Mouse (Mus musculus) NIH3T3 (cell line): ENCODE measurements at regions not wholly inside any gene's neighbourhood (a gene's known extent, or its start where the extent isn't known, plus 50 kb on each side); places are given as distances from the start of the nearest gene placed in this dataset.

Source experiments
- DNase-seq: peaks from one replicate; pipeline ENCODE4 v3.0.0-alpha.2; 2012; ENCODE audit warnings: low read depth

DNA sequence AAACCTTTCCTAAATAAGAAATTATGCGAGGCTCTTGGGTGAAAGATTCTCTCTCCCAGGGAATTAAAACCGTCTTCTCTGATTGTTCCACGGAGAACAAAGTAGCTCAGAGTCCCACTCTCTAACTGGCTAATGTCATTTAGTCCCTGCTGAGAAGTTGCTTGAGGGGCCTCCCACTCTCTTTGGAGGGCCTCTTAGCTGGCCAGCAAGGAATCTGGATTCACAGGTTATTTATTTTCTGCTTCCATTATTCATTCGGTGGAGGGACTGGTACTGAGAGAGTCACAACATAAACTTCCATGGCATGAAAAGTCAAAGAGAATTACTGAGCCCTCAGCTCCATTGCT lies 210.8 kb downstream of the Mex3b start:
- no peak for DNase-seq

DNA sequence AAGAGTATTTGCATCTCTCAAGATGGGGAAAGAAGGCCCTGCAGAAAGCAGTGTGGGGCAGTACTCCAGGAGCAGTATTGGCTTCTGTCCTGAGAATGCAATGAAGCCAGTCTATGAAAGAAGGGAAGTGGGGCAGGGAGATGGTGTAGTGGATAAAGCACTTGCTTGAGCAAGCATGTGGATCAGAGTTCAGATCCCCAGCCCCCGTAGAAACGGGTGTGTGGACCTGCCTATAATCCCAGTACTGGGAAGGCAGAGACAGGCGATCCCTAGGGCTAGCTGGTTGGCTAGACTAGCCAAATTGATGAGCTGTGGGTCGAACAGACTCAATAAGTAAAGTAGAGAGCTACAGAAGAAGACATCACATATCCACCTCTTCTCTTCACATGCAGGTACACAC lies 211.6 kb downstream of the Mex3b start:
- no peak for DNase-seq

DNA sequence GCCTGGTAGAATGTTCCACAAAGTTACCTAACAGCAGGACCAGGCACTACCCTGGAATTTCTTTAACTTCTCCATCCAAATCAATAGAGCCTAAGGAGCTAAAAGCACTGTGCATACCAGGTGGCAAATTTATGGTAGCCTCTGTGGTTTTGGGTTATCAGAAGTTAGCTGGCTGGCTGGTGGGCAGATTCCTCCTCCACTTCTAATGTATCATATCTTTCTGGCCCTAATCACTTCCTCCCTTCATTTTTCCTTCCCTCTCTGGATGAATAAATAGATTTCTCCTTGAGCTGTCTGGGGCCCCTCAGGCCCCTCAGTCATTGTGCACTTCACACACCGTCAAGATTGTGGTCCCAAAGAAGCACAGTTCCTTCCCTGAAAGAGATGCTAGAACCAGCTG lies 212.7 kb downstream of the Mex3b start:
- no peak for DNase-seq

DNA sequence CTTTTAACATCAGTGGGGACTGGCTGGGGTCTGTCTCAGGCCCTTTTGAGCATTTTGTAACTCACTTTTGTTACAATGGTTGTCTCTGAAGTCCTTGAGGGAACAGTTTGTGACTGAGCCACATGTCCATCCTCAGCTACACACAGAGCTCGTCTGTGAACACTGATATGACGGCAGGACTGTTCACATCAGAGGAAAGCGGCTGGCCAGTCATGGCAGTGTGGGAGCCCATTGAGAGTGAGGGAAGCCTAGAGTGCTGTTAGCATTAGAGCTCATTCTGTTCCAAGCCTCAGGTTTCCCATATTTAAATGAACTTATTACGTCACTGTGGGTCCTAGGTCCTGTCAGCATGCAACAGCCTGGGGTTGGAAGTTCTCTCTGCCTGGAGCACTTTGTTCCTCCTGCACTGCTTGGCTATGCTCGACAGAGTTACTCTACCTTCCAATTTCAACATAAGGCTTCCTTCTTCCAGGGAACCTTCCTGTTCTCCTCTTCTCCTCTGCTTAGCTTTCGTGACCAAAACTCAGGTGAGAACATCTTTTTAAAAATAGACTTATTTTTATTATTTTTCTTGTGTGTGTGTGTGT lies 217.5 kb downstream of the Mex3b start:
- DNase-seq = no peak

DNA sequence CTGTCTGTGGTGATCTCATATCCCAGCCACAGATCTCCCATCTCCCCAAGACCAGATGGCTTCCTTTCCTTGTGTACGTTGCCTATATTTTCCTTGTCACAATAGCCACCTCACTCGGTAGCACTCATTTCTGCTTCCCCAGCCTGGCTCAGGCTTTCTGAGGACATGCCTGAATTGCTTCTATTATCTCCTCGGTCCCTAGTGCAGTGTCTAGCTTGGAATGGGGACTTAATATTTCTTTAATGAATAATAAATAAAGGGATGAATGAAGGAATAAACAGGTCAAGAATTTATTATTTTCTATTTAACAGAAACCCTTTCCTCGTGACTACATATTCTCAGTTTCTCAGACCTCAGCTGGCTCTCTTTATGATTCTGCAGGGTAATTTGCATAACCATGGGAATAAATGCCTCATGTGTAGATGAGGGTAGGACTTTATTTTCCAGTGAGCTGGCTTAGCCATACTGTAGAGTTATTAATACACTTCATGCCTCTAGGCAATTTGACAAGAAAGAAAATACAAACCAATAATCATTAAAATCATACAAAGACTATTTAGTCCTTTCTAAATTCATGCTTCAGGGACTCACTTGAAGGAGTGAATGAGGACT lies 218.5 kb downstream of the Mex3b start:
- no peak for DNase-seq

DNA sequence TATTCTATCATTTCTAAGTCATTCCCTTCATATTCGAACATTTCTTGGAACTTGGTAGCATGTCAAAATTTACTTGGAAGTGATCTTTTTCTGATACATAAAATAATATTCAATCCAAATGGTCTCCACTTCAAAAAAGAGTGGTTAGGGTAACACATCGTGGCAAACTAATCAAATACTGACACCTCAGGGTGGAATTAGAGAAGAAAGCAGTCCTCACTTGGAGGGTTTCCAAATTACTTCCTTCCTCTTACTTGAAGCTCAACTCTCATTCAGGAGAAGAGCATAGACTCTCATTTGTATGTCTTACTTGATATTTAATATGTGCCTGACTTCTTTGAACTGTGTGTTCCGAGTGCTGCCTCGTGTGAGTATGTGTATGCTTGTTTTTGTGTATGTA lies 220.3 kb downstream of the Mex3b start:
- no peak for DNase-seq

DNA sequence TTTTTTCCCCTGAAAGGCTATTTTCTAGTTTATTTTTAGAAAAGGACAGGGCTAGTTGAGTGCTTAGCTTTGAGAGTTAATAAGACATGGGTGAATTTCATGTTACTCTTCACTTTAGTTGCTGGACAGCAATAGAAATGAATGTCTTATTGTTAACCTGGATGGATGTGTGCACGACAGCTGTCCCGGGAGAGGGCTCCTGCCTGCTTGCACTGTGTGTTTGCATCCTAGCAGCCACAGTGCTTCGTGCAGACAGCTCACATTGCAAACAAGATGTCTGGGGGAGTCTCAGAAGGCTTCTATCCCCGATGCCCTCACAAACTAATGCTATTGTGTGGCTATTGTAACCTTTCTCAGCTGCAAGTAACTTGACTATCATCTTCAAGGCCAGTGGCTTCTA lies 221.0 kb downstream of the Mex3b start:
- DNase-seq = no peak

DNA sequence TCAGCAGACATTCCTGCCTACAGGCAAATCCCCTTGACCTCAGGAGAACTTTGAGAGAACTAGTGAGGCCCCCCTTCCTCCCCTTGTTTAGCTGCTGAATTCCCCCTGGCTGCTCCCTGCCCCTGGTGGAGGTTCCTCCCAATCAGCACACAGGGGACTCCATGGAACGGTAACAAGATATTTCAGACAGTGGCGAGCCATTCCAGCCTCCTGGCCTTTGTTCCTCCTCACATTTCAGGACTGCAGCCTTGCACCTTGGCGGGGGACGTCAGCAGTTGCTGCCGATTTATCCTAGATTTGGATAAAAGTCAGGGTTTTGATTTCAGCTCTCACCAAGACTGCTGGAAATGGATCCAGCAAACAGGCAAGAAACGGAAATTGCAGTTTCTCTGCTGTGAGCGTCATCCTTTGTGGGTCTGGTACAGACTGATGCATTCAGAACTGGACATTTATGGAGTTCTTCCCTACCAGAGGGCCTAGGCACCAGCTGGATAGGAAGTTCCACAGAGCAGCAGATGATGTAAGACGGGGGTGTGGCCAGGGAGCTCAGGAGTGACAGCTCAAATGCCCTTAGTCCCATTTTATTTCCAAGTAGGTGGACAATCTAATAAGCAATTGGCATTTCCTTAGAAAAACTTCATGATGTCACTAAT lies 222.3 kb downstream of the Mex3b start:
- peak; percentile 11 for DNase-seq

DNA sequence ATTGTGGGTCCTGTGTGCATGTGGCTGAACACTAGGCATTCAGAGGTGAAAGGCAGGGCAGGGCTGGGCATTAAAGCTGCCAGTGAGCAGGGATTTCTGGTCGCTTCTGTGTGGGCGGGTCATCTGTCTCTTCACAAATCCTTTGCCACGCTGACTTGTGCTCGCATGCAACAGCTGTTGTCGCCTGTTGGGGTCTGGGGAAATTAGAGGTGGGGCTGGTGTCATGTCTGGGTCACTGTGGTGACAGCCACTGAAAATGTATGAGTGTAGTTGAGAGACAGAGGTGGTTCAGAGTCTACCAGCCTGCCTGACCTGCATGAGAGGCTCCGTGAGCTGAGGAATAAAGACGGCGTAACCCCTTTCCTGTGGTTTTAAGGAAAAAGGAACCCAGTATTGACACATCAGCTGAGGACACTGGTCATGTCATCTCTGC lies 226.8 kb downstream of the Mex3b start:
- no peak for DNase-seq

DNA sequence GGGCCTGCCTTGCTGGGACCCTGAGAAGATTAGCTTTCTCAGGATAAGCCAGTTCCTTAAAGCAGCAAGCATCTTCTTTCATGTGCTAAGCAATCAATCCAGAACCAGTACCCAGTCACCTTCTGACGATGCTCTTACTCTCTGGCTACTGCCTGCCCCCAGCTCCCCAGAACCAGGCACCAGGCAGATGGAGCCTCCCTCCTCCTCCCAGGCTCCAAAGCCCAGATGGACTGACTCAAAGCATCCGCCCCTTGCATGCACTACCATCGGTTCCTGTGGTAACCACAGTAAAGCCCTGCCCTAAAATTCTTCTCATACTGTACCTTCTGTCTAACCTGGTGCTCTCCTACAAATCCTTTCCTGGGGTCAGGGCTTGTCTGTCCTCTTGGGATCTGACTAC lies 227.8 kb downstream of the Mex3b start:
- DNase-seq = no peak

DNA sequence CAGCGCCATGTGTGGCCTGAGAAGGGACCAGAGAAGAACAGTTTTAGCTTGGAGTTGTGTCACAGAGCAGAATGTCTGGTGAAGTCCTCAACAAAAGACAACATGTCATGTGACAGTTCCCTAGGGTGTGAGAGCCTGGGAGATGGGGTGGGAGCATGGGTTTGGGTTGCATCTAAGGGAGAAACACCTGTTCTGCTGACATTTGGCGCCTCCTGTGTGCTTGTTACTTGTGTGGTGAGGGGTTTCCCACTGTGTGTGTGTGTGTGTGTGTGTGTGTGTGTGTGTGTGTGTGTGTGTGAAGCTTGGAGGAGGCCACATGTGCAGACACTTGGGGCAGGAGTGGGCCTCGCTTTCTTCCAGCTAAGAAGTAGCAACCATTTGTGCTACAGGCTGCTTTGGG lies 228.5 kb downstream of the Mex3b start:
- no peak for DNase-seq

DNA sequence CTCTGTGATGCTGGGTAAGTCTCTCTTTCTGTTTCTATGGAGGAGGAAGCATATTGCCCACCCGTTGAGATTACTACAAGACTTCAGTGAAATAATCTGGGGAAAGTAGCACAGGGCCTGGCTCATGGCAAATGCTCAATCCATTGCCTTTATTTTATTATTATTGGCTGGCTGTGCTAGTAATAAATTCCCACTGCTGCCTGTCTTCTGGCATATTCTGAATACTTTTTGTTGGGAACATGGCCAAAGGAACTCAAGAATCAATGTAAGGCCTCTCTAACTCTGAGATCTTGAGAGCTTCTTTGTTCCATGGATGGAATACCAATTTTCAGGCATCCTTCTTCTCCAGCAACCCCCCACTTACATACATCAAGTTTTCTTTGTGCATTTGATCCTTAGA lies 237.3 kb downstream of the Mex3b start:
- DNase-seq = no peak

DNA sequence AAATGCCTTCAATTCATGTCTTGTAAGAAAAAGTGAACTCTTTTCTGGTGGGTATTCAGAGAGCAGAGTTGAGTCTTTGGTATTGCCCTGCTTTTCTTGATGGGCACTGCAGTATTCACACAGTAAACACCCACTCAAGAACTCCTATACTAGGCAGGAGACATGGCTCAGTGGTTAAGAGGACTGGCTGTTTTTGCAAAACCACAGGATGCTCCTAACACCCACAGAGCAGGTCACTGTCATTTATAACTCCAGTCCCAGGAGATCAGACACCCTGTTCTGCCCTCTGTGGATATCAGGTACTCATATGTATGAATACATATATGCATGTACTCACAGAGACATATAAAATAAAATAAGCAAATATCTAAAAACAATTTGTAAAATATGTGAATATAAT lies 238.5 kb downstream of the Mex3b start:
- DNase-seq = no peak

DNA sequence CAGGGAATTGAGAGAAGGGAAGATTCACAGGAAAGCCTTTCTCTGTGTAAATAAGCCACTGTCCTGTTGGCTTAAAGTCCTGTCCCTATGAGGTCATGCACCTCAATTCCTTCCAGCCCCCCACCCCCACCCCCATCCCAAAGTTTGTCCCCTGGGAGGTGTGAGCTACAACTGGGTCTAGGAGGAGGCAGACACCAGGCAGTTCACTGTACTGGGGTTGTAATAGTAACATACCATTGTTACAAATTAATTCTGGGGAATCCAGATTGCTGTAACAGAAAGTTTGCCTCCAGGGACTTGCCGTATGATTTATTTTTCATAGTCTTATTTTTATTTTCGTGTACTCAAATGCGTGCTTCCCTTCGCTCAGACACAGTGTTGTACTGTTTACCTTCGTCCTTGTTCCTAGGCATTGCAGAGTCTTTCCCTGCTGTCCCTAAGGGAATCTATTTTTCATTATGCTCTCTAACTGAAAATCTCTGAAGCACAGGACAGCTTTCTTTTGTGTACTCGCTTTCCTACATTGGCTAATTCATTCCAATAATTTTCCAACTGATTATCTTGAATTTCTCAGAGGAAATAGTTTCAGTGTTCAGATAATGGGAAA lies 244.2 kb downstream of the Mex3b start:
- no peak for DNase-seq

DNA sequence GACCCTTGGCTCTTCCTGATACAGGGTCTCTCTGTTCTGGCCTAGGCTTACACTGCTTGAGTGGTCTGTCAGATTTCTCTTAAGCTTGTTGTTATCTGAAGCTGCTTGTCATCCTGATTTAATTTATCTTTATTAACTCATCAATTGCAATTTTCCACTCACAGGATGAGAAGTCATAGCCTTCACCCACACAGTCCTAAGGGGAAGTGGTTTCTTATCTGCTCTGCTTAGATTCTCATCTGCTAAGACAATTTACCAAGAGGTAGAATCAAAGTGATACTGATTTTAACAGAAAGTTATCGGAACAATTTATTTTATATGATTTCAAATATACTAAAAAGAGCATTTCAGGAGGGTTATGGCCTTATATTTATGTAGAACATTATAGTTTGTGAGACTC lies 249.4 kb downstream of the Mex3b start:
- DNase-seq = no peak

DNA sequence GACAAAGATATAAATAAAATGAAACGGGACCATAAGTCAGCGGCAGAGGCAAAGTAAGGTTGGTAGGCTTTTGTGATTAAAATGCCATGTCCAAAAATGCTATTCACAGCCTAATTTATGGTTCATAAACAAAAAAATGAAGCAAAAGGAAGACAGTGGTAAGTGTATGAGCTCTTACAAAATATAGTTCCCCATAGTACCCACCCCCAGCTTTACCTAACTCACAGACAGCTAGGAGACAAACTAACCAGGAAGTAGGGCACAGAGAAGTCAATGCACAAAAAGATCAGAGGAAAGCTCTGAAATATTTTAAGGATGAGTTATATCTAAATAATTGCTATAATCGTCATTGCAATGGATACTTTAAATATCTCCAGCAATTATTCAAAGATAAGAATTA lies 249.9 kb downstream of the Mex3b start:
- no peak for DNase-seq

DNA sequence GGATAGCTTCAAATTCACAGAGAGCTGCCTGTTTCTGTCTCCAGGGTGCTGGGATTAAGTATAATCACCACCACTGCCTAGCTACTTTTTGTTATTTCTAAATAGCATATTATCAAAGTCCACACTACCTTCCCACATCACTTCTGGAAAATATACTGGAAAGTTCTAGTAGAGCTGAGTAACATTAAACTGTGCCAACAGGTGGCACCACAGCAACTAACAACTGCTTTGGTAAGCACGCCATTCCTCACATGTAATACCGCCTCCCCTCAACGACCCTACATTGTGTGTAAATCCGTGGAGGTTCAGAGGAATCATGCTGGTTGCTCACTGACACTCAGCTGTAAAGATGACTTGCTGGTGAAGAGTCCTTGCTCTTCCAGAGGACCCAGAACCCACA lies 259.1 kb downstream of the Mex3b start:
- DNase-seq = no peak

DNA sequence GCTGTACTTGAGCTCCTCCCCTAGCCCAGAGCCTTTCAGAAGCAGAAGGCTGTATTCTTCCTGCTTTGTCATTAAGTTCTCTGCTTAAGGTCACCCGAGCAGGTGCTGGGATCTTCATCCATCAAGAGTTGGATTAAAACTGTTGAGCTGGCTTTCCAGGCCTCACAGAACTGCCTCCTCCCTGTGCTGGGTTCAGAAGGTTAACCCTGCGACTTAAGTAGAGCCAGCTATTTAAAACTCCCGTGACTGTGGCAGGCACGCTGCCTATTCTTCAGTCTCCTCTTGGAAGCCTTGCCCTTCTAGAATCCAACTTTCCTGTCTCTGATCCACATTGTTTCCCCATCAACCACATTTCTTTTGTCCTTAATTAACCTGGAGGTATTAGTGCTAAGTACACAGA lies 273.1 kb downstream of the Mex3b start:
- DNase-seq = no peak

DNA sequence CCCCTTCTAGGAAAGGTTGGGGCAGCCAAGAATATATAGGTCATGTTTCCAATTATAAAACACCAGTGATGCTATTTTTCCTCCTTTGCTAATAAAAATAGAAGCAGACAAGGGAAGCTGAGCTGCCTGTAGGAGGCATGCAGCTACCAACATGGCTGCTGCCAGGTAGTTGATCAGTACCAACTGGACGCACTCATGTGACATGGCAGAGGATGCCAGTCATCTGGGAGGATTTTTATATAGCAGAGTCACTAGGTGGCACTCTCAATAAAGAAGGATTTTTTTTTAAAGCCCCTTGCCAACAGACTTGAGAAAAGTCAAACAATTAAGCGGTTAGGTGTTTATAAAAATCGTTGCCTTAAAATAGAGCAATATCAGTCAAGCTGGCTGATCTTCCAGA lies 273.5 kb downstream of the Mex3b start:
- DNase-seq = no peak

DNA sequence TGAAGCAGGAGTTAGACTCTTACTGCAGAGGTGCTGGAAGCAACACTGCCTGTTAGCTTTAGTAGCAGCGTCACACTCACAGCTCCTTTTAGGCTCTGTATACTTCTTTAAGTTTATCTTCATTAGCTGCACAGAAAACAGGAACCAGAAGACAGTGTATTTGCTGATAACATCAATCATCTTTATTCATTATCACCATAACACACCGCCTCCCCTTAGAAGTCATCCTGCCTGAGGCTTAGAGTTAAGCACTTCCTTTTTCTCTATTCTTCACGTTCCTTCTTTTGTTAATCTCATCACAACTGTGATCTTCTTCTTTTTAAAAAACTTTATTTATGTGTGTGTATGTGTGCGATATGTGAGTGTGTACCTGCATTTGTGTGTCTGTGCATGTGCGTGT lies 276.9 kb downstream of the Mex3b start:
- DNase-seq = no peak

DNA sequence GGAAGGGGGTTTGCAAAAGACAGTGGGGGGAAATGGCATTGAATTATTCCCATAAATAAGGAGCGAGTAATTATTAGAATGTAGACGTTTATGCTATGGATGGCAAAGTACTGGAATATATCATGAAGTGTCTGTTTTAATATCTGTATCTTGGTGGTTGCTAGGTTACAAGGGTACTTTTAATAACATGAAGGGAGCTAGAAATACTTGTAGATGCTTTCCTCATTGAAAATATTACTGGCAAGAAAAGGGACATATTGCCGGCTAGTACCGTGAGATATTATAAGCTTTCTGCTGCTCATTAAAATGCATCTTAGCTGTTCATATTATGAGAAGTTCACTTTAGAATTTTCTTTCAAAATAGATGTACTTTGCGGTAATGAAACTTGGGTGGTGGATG lies 278.4 kb downstream of the Mex3b start:
- no peak for DNase-seq

DNA sequence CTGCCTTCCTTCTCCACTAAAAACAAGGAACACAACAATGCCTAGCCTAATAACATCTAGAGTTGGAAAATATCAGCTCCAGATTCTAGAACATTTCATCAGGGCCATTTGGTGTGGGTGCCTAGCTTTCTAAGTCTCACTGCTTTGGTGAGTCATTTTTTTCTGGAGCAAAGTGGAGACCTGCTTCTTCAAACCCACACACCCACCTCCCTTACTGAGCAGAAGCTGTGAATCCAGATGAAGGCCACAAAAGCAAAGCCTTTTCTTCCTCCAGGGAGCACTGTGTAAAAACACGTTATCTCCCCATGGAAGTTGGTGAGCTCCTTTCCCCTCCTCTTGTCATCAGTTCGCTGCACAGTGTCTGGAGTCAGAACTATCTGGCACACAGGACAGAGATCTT lies 294.1 kb downstream of the Mex3b start:
- no peak for DNase-seq

DNA sequence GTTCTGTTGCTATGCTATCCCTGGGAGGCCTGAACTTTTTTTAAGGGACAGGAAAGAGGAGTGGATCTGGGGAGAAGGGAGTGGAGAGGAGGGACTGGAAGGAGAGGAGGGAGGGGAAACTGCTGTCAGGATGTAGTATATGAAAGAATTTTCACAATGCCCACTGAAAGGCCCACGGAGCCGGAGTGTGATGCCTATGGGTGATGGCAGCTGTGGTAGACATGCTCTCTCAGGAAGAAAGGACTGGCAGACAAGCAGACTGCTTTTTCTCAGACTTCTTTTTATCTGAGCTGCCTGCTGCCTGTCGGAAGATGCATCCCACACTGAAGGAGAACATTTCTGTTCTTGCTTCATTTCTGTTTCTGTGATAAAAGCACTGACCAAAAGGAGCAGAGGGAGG lies 295.7 kb downstream of the Mex3b start:
- DNase-seq = no peak

DNA sequence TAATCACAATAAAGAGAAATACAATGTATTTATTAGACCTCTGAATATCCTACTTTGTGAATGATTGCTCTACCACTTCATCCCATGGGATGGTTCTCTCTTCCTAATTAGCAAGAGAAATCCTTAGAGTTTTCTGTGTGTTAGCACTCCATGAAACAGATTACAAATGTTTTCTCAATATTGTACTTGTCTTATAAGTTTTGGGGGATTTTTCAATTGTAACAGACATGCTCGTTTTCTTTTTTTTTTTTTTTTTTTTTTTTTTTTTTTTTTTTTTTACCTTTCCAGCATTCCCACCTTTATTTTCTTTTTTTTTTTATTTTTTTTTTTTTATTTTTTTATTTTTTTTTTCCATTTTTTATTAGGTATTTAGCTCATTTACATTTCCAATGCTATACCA lies 312.3 kb downstream of the Mex3b start:
- DNase-seq = no peak
